Mouse (Mus musculus) mammary gland, adult 2 months (tissue): ENCODE results near the gene Abca17. TPM values are rescaled to one million over a fixed set of nuclear protein-coding genes. Genes with fewer than 3 reads are reported as not detected.

Experiments used
- polyA plus RNA-seq: library from polyadenylated mRNA; depleted of rRNA; stranded (reverse); fragments of >200 nt; gene quantifications from 2 replicates; pipeline ENCODE4 v1.2.3, GENCODE M21; 2012; ENCODE audit warnings: low replicate concordance; rRNA removed

Abca17 gene
- not detected in 2 replicates for polyA plus RNA-seq

GRCm38 (mm10) chr17:24350926-24351759 lies at the start of gene Abca17:
Gene Abca17 (minus strand): TSS chr17:24351068.

GRCm38 (mm10) chr17:24351760-24352357 lies 991 bp upstream of the Abca17 start, which contains the start of gene Abca3:
Gene Abca3 (plus strand): TSS chr17:24351950.

GRCm38 (mm10) chr17:24251320-24252069 lies 99.4 kb downstream of the Abca17 start, which contains the start of gene Ccnf:
Gene Ccnf (minus strand): TSS chr17:24251484.

GRCm38 (mm10) chr17:24220435-24221411 lies 130.1 kb downstream of the Abca17 start, which contains the start of gene Tedc2:
Gene Tedc2 (minus strand): TSS chr17:24220851.

Other genes starting within 250 kb of the Abca17 start
- 22.5 and 28.1 TPM in 2 replicates for gene Pdpk1, start 200.1 kb downstream of the Abca17 start, polyA plus RNA-seq
- 43.0 and 67.9 TPM in 2 replicates for gene Amdhd2, start 187.3 kb downstream of the Abca17 start, polyA plus RNA-seq
- 973 and 1,113 TPM in 2 replicates for gene Atp6v0c, start 181.4 kb downstream of the Abca17 start, polyA plus RNA-seq
- gene Tbc1d24, start 145.5 kb downstream of the Abca17 start, polyA plus RNA-seq, result 20.5 and 35.5 TPM in 2 replicates
- 2.5 and 5.7 TPM in 2 replicates for gene Ntn3, start 141.5 kb downstream of the Abca17 start, polyA plus RNA-seq
- 8.1 and 10.1 TPM in 2 replicates for gene Tedc2, start 130.2 kb downstream of the Abca17 start, polyA plus RNA-seq
- 2.8 and 3.3 TPM in 2 replicates for gene Ccnf, start 99.6 kb downstream of the Abca17 start, polyA plus RNA-seq
- 36.4 and 48.3 TPM in 2 replicates for gene Abca3, start 882 bp upstream of the Abca17 start, polyA plus RNA-seq
- 121 and 125 TPM in 2 replicates for gene Rnps1, start 63.5 kb upstream of the Abca17 start, polyA plus RNA-seq
- gene Eci1, start 75.6 kb upstream of the Abca17 start, polyA plus RNA-seq, result 170 and 281 TPM in 2 replicates
- gene Dnase1l2, start 92.0 kb upstream of the Abca17 start, polyA plus RNA-seq, result 6.9 and 11.5 TPM in 2 replicates
- gene E4f1, start 119.2 kb upstream of the Abca17 start, polyA plus RNA-seq, result 84.4 and 102 TPM in 2 replicates
- gene Pgp, start 119.3 kb upstream of the Abca17 start, polyA plus RNA-seq, result 58.4 and 88.6 TPM in 2 replicates
- 2.1 and 3.1 TPM in 2 replicates for gene Bricd5, start 122.8 kb upstream of the Abca17 start, polyA plus RNA-seq
- gene Mlst8, start 128.0 kb upstream of the Abca17 start, polyA plus RNA-seq, result 36.1 and 68.2 TPM in 2 replicates
- gene Caskin1, start 137.5 kb upstream of the Abca17 start, polyA plus RNA-seq, result 1.3 and 1.4 TPM in 2 replicates
- 207 and 225 TPM in 2 replicates for gene Traf7, start 176.9 kb upstream of the Abca17 start, polyA plus RNA-seq
- 1.3 and 1.8 TPM in 2 replicates for gene Rab26, start 183.1 kb upstream of the Abca17 start, polyA plus RNA-seq
- gene Pkd1, start 198.8 kb upstream of the Abca17 start, polyA plus RNA-seq, result 78.7 and 102 TPM in 2 replicates